Mouse (Mus musculus) urinary bladder, adult 2 months (tissue): ENCODE measurements around the gene 2610301B20Rik. TPM values are rescaled to one million over a fixed set of nuclear protein-coding genes. Genes with fewer than 3 reads are reported as not detected.
A peak's percentile ranks its signal among the peaks of the same experiment; 100 is the strongest.
"Not testable (repeated sequence)": the region's sequence is repeated elsewhere in the genome, so short reads cannot be mapped to it uniquely, and the experiment has no call there.

Source experiments
- DNase-seq: peaks from one replicate; pipeline ENCODE4 v3.0.0; 2022; ENCODE audit warnings: low spot score
- polyA plus RNA-seq: library from polyadenylated mRNA; depleted of rRNA; stranded (reverse); fragments of >200 nt; gene quantifications from 2 replicates; pipeline ENCODE4 v1.2.3, GENCODE M21; 2012

2610301B20Rik gene
- polyA plus RNA-seq, 1 experiment: 20.9 TPM

DNA sequence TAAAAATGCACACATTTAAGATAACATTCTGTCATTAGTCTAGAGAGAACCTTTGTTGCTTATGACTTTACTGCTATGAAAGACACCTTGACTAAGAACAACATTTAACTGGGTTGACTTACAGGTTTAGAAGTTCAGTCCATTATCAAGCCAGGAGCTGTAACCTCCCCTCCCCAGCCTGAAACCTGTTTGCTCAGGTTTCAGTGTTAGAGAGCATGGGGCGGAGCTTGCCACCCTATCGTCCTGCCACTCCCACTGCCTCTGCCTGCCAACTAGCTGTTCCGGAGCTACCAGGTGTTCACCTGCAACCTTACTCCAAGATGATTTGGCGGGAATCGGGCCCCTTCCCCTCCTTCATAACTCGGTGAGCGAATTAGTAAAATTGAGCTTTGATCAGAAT lies 37.1 kb downstream of the 2610301B20Rik start:
- not testable (repeated sequence) for DNase-seq

DNA sequence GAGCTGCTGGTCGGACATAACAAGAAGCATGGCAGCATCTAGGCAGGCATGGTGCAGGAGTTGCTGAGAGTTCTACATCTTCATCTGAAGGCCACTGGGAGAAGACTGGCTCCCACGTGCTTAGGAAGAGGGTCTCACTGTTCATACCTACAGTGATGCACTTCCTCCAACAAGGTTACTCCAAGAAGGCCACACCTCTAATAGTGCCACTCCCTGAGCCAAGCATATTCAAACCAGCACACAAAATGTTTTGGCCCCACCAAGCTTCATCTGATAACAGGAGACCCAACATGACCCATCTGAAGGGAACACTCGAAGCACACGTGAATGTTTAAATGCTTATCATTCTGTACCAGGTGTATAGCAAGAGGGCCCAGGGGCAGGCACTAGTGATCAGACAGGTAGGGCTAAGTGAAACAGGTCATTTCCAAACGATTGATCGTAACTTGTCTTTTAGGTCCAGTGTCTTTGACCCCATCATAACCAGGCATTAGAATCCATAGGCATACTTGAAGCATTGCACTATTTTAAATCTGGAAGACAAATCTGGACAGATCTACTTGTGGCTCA lies 37.7 kb downstream of the 2610301B20Rik start:
- DNase-seq: no peak

DNA sequence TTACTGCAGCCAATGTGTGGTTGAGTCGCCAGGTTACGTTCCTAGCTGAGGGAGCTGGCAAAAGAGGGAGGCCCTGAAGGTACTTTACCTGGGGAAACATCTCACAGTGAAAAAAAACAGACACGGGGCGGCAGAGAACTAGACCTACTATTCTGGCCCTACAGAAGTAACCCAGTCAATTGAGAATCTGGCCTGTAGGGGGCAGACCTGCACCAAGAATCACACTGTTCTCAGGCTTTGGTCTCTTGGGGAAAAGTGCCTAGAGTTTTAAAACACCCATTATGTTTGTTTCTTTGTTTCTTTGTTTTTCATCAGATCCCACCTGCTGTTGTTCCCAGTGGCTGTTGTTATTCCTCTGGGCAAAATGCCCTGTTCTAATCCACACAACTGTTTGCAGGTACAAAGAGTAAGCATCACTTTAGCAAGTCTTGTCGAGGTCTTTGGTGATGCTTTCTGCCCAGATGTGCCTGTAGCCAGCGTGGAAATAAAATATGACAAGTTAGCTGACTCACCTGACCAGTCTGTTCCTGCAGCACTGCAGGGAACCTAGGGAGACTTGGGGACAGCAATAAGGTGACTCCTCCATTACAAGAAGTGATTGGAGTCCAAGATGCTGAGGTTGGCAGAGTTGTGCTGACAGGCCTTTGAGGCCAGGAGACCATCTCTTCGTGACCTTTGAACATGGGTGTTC lies 38.5 kb downstream of the 2610301B20Rik start:
- DNase-seq: peak; percentile 69

DNA sequence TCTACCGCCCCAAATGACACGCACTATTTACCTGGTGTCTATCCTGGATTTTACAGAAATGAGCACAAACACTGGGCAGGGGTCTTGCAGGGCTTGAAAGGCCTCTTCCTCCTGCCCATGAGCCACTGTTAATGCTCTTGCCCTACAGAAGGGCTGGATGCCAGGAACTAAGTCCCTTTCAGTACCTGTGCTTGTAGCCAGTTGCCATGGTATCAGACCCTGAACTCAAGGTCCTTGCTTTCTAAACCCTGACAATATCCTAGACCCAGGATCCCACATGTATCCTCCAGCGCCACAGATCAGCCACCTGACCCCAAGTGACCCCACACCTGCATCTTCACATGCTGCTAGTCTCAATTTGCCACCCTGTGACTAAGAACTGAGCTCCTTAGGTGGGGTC lies 39.1 kb downstream of the 2610301B20Rik start:
- no peak for DNase-seq

DNA sequence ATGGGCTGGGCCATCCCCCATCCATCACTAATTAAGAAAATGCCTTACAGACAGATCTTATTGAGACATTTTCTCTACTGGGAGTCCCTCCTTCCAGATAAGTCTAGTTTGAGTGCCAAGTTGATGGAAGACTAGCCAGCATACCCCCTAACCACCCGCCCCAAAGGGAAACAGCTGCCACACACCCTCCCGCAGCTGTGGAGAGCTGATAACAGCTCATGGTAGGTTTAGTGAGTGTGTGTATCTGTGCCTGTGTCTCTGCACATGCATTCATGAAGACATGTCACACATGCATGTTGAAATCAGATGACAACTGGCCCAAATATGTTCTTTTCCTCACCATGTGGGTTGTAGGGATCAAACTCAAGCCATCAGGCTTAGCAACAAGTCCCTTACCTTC lies 40.5 kb downstream of the 2610301B20Rik start:
- no peak for DNase-seq

DNA sequence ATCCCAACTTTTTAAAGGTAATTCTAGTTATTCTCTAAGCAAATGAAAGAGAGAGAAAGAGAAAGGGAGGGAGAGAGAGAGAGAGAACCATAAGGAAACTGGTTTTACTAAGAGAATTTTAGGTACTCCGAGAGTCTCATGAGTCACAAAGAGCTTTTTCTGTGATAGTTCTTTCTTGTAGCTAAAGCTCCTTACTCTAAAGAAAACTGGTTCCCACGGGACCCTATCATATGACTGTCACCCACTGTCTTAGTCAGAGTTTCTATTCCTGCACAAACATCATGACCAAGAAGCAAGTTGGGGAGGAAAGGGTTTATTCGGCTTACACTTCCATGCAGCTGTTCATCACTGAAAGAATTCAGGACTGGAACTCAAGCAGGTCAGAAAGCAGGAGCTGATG lies 41.0 kb downstream of the 2610301B20Rik start:
- no peak for DNase-seq

DNA sequence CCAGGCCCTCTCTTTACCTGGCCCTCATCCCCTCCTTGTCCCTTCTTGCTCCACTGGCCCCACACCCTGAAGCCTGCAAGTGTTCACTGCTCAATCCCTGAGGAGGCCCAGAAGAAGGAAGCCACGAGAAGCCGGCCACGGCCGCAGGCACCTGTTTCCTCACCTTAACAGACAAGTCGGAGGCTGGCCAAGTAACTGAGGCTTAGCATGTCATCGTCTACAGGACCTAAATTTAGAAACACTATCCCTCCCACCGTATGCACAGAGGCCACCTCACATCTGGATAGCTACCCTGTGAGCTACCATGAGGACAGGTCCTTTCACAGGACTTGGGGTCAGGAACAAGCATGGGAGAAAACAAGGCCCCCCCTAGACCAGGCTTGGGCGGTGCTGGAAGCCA lies 44.1 kb downstream of the 2610301B20Rik start:
- no peak for DNase-seq

DNA sequence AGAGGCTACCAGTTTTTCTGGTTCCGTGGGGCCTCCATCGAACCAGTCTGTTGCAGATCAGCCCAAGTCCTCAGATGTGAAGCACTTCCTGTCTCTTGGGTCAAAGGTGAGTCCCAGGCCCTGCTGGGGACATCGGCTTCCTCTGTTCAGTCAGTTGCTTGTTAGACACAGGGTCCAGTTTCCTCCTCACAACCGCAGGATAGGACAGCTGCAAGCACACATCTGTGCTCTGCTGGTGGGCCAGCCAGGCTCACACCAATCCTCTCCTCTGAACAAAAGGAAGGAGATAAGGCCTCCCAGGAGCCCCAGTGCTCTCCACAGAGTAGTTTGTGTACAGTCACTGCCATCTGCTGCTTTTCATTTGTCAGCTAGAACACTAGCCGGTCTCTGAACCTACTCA lies 44.8 kb downstream of the 2610301B20Rik start:
- no peak for DNase-seq

DNA sequence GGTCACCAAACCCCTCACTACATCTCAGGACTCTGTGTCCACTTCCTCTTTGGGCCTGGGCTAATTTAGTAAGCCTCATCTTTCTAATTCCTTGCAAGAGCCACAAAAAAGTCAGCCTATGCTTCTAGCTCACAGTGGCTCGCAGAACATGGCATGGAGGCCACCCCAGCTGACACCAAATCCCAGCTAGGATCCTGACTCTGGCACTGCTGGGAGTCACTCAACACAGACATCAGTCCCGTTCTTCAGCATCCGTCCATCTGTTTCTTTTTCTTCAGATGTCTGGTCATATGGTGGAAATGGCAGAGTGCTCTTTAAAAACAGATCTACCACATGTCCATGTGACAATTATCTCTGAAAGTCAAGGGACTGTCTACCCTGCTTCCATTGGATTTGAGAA lies 45.2 kb downstream of the 2610301B20Rik start:
- DNase-seq: no peak

DNA sequence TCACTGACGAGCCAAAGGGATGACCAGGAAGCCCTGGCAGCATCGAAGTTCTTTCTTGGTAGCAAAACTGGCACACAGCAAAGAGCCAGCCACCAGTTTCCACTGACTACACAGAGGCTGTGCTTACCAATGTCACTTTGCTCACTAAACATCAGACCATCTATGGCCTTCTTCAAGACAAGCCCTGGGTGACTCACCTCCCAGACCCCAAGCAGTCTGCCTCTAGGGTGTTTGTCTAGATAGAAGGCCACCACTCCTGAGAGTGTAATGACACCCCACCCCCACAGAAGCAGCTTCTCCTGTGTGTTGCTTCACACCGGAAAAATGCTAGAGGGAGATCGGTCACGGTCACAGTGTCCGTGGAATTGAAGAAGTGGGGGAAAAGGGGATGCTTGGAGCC lies 45.7 kb downstream of the 2610301B20Rik start:
- no peak for DNase-seq

DNA sequence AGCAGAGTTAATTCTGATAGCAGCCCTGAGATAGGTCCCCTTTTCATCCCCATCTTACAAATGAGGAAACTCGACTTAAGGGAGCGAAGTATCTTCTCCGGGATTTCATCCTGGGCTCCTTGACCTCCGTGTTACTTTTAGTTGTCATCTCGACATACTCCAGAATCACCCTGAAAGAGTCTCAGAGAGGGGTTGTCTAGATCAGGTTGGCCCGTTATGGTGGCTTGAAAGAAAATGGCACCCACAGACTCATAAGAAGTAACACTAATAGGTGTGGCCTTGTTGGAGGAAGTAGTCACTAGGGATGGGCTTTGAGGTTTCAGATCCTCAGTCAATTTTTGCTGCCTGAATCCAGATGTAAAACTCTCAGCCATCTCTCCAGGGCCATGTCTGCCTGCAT lies 46.3 kb downstream of the 2610301B20Rik start:
- DNase-seq: no peak

DNA sequence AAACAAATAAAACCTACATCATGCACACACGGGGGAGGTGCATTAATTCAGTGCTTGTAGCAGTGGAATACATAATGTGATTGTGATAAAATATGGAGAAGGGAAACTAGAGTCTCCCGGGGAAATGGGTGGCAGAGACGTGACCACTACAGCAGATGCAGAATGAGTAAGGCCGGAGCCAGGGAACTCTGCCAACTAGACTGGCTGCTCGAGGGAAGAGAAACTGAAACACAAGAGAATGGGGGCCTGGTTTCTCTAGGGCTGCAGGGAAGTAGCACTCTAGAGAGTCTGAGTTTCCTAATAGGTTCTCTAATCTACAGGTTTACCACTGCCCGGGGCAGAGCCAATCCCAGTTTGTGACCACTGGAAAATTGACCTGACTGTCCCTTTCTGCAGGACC lies 48.9 kb downstream of the 2610301B20Rik start:
- DNase-seq: no peak

DNA sequence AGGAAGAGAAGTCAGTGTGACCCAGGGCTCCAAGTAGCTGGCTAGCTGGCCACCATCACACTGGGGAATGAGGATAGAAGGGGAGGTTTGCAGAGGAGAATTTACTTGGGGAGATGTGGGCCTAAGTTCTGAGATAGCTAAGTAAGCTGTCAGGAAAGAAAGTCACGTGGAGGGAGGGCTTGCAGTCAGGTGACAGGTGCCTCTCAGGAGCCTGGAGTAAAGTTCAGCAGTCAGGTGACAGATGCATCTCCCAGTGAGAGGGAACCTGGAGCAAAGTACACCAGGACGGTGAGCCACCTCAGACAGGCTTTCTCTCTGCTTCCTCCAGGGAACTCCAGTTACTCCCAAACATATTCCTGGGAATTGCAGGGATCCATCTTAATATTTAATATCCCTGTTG lies 49.8 kb downstream of the 2610301B20Rik start:
- no peak for DNase-seq

DNA sequence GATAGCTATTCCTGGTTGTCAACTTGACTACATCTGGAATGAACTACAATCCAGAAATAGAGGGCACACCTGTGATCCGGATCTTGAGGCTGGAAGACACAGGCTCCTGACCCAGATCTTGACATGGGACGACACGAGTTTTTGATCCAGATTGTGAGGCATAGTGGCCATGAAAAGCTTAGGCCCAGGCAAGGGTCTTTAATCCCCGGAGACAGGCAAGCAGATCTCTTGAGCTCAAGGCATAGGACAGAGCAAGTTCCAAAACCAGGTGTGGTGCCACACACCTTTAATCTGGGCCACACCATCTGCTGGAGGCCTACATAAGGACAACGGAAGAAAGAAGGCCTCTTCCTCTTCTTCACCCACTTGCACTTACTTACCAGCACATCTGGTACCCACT lies 50.2 kb downstream of the 2610301B20Rik start:
- no peak for DNase-seq

DNA sequence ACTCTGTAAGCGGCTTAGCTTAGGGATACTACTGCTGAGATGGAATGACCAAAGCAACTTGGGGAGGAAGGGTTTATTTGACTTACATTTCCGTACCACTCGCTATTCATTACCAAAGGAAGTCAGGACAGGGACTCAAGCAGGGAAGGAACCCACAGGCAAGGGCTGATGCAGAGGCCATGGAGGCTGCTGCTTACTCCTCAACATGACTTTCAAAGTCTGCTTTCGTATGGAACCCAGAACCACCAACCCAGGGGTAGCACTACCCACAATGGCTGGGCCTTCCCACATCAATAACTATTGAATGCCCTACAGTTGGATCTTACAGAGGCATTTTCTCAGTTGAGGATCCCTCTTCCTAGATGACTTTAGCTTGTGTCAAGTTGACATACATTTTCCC lies 52.1 kb downstream of the 2610301B20Rik start:
- no peak for DNase-seq

DNA sequence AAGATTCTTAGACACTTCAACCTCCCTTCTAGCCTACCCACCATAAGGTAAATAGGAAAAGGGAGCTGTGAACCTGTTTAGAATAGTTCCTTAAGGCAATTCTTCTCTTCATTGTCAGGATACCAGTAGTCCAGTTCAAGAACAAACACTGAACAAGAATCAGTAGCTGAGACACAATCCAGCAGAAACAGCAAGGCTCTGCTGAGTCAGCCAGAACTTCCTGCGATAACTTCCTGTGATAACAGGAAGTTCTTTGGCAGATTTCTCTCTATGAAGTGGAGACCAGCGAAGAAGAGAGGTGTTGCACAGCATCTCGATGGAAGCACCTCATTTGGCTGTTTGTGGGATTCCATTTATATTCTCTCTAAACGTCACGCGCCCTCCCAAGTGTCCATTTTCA lies 53.9 kb downstream of the 2610301B20Rik start:
- DNase-seq: no peak

DNA sequence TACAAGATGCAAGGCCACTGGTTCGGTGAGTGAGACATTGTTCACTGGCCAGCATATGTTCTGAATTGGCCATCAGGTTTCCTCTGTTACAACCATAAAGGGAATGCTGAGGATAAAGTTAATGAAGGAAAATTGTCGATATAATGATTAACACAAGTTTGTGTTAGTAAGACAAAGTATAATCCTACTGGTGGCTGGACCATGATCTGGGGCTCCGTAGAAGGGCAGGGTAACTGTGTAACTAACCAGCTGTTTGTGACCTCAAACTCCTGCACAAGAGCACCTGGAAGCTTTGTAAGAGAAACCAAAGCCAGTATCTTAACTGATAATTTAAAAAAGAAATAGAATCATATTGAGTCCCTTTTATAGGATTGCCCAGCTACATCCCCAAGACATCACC lies 55.4 kb downstream of the 2610301B20Rik start:
- no peak for DNase-seq

DNA sequence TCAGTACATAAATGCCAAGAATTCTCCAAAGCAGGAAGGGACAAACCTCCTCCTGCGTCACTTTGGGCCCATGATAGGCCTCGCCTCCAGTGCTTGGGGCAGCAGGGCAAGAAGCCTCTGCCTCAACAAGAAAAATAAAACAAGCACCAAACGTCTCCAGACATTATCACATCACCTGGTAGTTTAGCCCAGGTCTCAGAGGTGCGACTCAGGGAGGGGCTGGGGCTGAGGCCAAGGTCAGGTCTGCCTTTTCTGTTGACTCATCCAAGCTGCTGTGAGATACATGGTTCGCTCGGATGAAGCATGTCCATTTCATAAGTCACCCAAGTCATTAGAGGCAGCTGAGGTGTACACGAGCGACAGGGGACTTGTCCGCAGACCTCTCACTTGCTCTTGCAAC lies 56.7 kb downstream of the 2610301B20Rik start:
- no peak for DNase-seq

DNA sequence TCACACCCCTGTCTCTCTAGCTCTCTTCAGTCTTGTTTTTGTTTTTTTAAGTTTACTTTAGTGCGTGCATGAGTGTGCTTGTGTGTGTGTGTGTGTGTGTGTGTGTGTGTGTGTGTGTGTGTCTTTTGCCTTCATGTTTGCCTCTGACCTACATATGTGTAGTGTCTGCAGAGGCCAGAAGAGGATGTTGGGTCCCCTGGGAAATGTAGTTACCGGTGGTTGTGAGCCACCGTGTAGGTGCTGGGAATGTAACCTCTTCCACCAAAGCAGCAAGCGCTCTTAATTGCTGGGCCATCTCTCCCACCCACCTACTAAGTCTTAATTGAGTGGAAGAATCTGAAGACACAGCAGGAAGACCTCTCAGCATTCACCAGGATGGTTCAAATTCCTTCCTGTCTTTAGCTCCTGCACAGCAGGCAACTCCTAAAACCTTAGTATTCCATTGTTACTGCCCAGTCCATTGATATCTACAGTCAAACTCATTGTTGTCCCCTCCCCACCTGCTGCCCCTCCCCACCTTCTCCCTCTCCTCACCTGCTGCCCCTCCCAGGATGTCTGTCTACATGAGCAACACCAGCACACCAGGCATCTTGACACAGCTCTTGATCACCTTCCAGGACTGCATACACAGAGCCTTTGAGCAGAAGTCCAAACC lies 57.9 kb downstream of the 2610301B20Rik start:
- no peak for DNase-seq

DNA sequence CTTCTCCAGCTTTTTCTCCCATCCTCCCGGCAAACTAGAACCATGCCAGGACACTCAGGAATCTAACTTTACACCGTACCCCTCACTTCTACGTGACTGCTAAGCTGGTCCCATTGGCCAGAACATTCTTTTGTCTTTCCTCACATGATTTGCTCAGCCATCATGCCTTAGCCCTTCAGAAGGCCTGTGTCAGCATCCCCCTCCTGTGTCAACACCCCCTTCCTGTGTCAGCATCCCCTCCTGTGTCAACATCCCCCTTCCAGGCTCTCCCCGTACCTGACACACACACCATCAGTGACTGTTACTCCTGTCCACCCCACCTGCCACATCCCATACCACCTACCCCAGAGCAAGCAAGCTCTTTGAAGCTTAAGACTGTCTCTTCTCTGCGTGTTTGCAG lies 58.5 kb downstream of the 2610301B20Rik start:
- DNase-seq: no peak

DNA sequence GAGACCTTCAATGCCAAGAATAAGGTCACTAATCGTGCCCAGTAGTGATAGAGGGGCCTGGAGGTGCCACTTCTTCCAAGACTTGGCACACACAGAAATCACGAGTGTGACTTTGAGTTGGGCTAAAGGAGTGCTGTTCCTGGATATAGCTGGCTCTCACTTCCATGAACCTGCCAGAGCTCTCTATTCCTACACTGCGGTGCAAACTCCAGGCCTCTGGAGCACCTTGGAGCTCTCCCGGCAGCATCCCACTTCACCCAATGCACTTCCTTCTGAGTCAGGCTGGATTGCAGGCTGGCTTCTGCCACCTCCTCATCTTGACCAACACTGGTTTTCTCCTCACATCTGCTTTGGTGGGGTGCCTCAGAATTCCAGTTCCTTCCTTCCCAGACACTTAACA lies 62.5 kb downstream of the 2610301B20Rik start:
- DNase-seq: no peak
